Mouse (Mus musculus) cerebellum, postnatal 10 days (tissue): Measurements from ENCODE around the gene Esr2.
"Not testable (repeated sequence)": the region's sequence is repeated elsewhere in the genome, so short reads cannot be mapped to it uniquely, and the experiment has no call there.

Experiments
- DNase-seq, 2 experiments: peaks; one replicate each; pipeline ENCODE4 v3.0.0; 2021; ENCODE audit warnings: mixed read lengths in 2 of 2

The Esr2 gene

DNA sequence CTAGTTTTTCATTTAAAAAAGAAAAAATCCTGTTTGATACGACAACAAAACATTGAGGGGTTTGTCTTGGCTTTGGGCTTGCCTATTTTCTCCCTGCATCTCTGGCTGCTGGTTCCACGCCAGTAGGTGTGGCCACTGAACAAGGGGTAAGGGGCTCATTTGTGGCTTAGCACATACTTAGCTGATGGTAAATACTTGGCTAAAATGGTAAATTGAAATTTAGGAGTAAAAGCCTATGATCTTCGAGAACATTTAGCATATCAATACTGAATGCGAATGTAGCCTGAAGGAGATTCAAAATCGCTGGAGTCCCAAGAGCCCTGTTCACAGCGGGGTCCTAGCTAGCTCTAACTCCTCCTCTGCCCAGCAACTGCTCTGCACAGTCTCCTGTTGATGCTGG lies 40.4 kb downstream of the Esr2 start:
- DNase-seq, result peak in 1 of 2 experiments; percentile 23

- not testable (repeated sequence) for DNase-seq
These were observed 44.0 kb downstream of the Esr2 start for GRCm38 (mm10) chr12:76133081-76133480.

GRCm38 (mm10) chr12:76132591-76132990 lies 44.5 kb downstream of the Esr2 start:
- DNase-seq, result no peak

- no peak for DNase-seq
These were observed 46.2 kb downstream of the Esr2 start for GRCm38 (mm10) chr12:76130891-76131290.

DNA sequence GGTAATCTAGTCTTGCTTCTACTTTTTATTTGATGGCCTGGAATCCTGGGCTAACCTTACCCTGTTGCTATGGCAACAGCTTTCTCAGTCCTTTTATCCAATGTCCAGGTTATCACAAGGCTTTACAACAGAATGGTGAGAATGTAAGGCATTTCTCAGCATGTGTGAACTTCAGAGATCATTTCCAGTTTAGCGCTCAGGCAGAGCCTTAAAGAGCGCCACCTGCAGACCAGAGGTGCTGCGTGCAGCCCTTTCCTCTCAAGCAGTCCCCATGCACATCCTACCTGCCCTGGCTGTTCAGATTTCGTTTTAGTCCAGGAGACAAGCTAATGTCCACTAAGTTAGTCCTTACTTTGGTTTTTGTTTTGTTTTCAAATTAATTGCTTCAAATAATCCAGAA lies 46.8 kb downstream of the Esr2 start:
- peak; percentile 82 to 88 for DNase-seq

DNA sequence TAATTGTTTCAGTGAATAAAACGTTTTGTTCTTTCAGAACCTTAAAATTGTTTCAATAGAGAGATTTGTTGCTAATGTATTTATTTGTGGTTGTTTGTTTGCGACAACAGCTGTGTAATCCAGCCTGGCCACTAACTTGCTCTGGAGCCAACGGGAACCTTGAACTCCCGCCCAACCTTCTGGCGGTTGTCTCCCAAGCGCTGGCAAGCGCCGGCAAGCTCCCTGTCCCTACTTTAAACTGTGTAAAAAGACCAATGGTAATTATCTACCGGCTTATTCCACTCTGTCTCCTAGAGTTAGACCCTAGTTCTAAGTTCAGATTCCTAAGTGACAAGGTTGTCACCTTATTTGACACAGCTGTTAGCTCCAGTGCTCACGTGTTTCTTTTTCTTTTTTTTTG lies 48.2 kb downstream of the Esr2 start:
- DNase-seq, result peak; percentile 87 to 91

DNA sequence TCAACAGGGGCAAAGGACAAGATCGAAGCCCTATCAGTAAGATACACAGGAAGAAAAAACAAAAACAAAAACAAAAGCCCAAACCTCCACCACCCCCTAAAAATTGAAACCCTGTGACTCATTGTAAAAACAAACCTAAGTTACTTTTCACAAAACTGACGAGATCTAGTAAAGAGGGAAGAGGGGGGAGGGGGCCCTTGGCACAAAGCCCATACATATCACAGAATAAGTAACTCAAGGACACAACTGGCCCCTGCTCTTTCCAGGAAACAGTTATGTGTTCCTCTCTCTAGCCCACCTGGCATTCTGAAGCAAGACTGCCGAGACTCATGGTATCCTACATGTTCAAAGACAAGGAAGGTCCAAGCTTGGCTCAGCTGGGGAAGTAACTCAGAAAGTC lies 48.8 kb downstream of the Esr2 start:
- DNase-seq, result peak; percentile 49 to 50

- no peak for DNase-seq
These were observed 53.8 kb downstream of the Esr2 start for GRCm38 (mm10) chr12:76123223-76123622.

DNA sequence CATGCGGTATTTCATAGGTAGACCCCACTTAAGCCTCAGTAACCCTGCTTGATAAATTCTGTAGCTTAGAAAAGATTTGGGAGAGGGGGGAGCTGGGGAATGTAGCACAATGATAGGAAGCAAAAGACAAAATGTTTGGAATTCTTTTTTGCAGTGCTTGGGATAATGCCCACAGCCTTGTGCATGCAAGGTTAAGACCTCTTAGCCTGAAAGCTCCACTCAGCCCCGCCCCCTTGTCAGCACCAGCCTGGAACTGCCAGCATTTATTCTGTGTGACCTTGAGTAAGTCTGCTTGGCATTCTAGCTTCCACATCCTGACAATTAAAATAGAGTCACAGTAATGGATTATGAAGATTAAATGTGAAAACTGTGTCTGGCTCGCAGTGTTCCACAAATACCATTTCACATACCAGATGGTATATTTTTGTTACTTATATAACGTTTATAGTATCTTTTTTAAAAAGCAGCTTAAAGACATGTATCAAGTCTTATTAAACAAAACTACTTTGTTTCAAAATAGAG lies 59.4 kb downstream of the Esr2 start:
- DNase-seq, result no peak

GRCm38 (mm10) chr12:76116577-76116976 lies 60.5 kb downstream of the Esr2 start:
- no peak for DNase-seq

DNA sequence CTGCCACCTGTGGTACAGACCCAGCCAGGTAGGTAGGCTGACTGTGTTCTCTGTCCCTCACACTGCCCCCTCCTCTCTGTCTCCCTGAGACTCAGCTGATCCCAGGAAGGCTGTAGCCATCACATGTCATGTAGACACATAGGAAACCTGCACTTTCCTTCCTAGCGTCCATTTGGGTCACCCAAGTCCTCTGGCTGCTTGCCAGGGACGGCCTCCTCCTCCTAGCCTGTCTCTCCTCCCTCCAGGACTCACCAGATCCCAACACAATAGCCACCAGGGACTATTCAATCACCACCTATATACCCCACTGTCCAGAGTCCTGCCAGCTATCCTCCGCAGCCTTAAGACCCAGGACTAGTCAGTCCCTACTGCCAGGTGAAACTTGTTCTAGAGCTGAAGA lies 66.0 kb downstream of the Esr2 start:
- DNase-seq, result peak; percentile 48

- peak; percentile 92 to 95 for DNase-seq
These were observed 67.2 kb downstream of the Esr2 start for GRCm38 (mm10) chr12:76109646-76110405.

GRCm38 (mm10) chr12:76104596-76105351 lies 72.3 kb downstream of the Esr2 start:
- DNase-seq, result peak; percentile 39 to 47

- DNase-seq, result peak; percentile 79 to 81
These were observed 74.4 kb downstream of the Esr2 start for GRCm38 (mm10) chr12:76102621-76103020.

- peak; percentile 50 to 64 for DNase-seq
These were observed 81.7 kb downstream of the Esr2 start for GRCm38 (mm10) chr12:76095117-76096035.

DNA sequence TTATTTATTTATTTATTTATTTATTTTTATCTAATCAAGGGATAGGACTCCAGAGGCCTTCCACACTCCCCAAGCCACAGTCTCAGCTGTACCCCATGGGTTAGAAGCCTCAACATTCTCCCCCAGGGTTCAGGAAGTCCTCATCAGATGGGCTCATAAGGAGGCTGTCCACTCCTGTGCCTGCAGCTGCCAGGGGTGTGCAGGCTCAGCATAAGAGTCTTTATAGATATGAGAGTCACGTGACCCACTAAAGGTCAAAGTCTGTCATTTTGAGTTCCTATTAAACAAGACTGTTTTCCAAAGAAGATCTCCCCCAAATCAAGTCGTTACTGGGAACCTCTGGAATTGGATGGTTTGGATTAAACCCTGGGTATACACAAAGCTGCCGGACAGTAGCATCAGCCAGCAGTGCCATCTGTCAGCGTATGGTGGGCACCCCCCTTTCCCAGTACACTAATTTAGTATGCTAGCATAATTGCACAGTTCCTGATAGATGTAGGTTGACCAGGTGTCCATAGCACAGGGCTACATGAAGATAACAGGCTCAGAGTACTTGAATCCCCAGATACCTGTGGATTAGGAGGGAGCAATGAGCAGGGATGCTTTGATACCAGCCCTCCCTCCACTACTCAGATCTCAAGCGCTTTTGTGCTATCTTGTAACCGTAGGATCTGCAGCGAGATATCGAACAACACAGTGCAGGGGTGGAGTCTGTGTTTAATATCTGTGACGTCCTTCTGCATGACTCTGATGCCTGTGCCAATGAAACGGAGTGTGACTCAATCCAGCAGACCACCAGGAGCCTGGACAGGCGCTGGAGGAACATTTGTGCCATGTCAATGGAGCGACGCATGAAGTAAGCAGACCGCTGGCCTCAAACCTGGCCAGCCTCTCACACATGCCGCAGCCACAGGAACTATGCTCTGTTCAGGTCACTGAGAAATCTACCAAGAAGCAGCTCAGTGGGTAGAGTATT lies 83.2 kb downstream of the Esr2 start:
- peak; percentile 55 to 61 for DNase-seq

- DNase-seq, result no peak
These were observed 84.1 kb downstream of the Esr2 start for GRCm38 (mm10) chr12:76092789-76093466.

- DNase-seq, result no peak
These were observed 90.0 kb downstream of the Esr2 start for GRCm38 (mm10) chr12:76087025-76087424.

- no peak for DNase-seq
These were observed 90.8 kb downstream of the Esr2 start for GRCm38 (mm10) chr12:76085956-76086905.

DNA sequence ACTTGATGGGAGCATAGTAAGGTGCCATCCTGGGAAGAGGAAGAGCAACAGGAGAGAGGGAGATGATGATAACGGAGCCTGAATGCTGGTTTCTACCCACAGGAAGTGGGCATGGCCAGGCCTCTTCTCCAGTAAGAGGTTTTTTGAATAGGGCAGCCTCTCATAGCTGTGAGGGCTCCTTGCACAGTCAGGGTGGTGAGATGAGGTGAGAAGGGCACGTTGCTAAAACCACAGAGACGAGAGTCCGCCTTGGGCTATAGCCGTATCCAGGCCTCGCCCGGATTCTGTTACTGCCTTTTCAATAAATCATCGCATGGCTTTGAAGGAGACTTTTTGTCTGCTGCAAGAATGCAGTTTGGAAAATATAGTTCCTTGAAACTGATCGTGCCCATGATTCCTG lies 92.0 kb downstream of the Esr2 start:
- no peak for DNase-seq
